Mouse (Mus musculus) embryonic facial prominence, embryonic 14.5 days (tissue): ENCODE data around the gene Mptx1. TPM values are rescaled to one million over a fixed set of nuclear protein-coding genes. Genes with fewer than 3 reads are reported as not detected.
"Not testable (repeated sequence)": the region's sequence is repeated elsewhere in the genome, so short reads cannot be mapped to it uniquely, and the experiment has no call there.

ENCODE experiments used
- ATAC-seq: fragments of 200-750 bp; cut with Nextera tagmentation; 2 replicates; pipeline ENCODE4 v1.8.0; 2017; ENCODE audit warnings: low read depth, moderate number of reproducible peaks, moderate TSS enrichment
- DNase-seq: peaks from one replicate; pipeline ENCODE4 v3.0.0-alpha.2; 2015; ENCODE audit warnings: low spot score
- H3K27ac ChIP-seq: fragments of 300-500 bp; sonication (generic); replicated peaks from 2 replicates; pipeline ENCODE4 v1.5.1; 2014; ENCODE audit warnings: low read depth, mild to moderate bottlenecking, low read length, moderate library complexity
- H3K27me3 ChIP-seq: fragments of 300-500 bp; sonication (generic); replicated peaks from 2 replicates; pipeline ENCODE4 v1.6.1; 2014; ENCODE audit warnings: low read length; ENCODE audit not compliant: control insufficient read depth, insufficient read depth
- H3K36me3 ChIP-seq: fragments of 300-500 bp; sonication (generic); 2 replicates; pipeline ENCODE4 v1.6.1; 2014; ENCODE audit warnings: low read length, mixed read lengths; ENCODE audit not compliant: control insufficient read depth, insufficient read depth
- H3K4me1 ChIP-seq: fragments of 300-500 bp; sonication (generic); 2 replicates; pipeline ENCODE4 v1.6.1; 2014; ENCODE audit warnings: antibody characterized with exemption, low read length; ENCODE audit not compliant: control insufficient read depth, insufficient read depth
- H3K4me2 ChIP-seq: fragments of 300-500 bp; sonication (generic); 2 replicates; pipeline ENCODE4 v1.6.1; 2014; ENCODE audit warnings: low read depth, mild to moderate bottlenecking, low read length, moderate library complexity, mixed read lengths
- H3K4me3 ChIP-seq: fragments of 300-500 bp; sonication (generic); 2 replicates; pipeline ENCODE4 v1.5.1; 2014; ENCODE audit warnings: low read depth, mild to moderate bottlenecking, low read length
- H3K9ac ChIP-seq: fragments of 300-500 bp; sonication (generic); 2 replicates; pipeline ENCODE4 v1.6.1; 2014; ENCODE audit warnings: low read depth, mild to moderate bottlenecking, low read length, moderate library complexity, mixed read lengths
- H3K9me3 ChIP-seq: fragments of 300-500 bp; sonication (generic); 2 replicates; pipeline ENCODE4 v1.6.1; 2016; ENCODE audit warnings: low read length; ENCODE audit not compliant: control insufficient read depth
- WGBS: fragments of 180-500 bp; shearing (Covaris S2); extraction: QIAGEN DNeasy Blood & Tissue Kit; methylation state at CpG from one replicate; pipeline ENCODE4 v1.1.7; 2014; 5-methylcytosine and 5-hydroxymethylcytosine counted together
- polyA plus RNA-seq: library from polyadenylated mRNA; unstranded; fragments of >200 nt; fragmentation: Nextera tagmentation; extraction: Ambion mirVana; gene quantifications from 2 replicates; pipeline ENCODE4 v1.2.1, GENCODE M21; 2014

The Mptx1 gene
- polyA plus RNA-seq: not detected in 2 replicates

DNA sequence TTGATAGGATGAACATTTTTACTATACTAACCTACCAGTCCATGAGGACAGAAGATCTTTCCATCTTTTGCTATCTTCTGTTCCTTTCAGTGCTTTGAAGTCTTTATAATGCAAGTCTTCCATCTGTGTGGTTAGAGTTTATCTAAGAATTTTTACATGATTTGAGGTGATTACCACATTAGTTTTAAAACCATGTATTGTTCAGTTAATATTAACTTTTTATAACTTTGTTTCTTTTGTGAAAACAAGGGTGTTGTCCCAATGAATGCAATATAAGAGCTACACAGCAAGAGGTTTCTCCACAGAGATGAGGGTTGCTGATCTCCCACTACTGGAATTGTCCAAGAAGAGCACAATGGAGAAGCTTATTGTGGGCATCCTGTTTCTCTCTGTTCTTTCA is at the start of gene Mptx1:
Gene Mptx1 (plus strand): TSS at position 301 of the 400 bp plus-strand sequence.
- ATAC-seq: no peak
- no peaks in the 10 kb centered on the region for H3K9me3 ChIP-seq
- H3K27ac ChIP-seq: no peak within 1 kb of the TSS
- DNase-seq: no peak
- H3K4me3 ChIP-seq: no peak within 1 kb of the TSS
- no peaks in the 10 kb centered on the region for H3K4me1 ChIP-seq
- H3K36me3 ChIP-seq: no peaks in the 10 kb centered on the region
- H3K9ac ChIP-seq: no peak within 1 kb of the TSS
- H3K4me2 ChIP-seq: no peak within 1 kb of the TSS
- H3K27me3 ChIP-seq: no peaks in the 10 kb centered on the region

GRCm38 (mm10) chr1:174303162-174303561 is 27.2 kb upstream of the Mptx1 start:
- Histone ChIP-seq H3K4me1 (no peaks in the 10 kb centered on the region), H3K4me2 (no peak overlapping the region), H3K4me3 (no peak overlapping the region), H3K9ac (no peak overlapping the region), H3K9me3 (no peaks in the 10 kb centered on the region), H3K27ac (no peak overlapping the region), H3K27me3 (no peaks in the 10 kb centered on the region), H3K36me3 (no peaks in the 10 kb centered on the region)
- ATAC-seq: no peak
- WGBS: 57% methylated on average over 1 of the region's 1 CpGs
- no peak for DNase-seq

DNA sequence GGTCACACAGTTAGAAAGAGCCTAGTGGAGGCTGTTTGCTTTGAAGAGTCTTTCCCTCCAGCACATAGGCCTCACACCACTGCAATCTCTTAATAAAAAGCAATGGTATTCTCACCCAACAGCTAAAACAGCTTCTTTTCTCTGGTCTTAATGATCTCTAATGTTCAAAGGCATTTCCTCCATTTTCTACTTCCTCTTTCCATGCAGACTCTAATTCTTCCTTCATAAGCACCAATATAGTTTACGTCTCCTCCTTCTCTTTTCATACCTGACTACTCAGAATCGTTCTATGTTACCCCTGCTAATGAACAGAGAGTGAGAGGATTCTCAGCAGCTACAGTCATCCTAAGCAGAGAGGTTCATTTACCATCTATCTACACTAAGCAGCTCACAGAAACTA is 13.0 kb upstream of the Mptx1 start:
- no peak overlapping the region for H3K27ac ChIP-seq
- H3K9ac ChIP-seq: no peak overlapping the region
- no peaks in the 10 kb centered on the region for H3K36me3 ChIP-seq
- no peaks in the 10 kb centered on the region for H3K4me1 ChIP-seq
- ATAC-seq (no peak), DNase-seq (no peak)
- no peaks in the 10 kb centered on the region for H3K9me3 ChIP-seq
- H3K4me2 ChIP-seq: no peak overlapping the region
- H3K4me3 ChIP-seq: no peak overlapping the region
- no peaks in the 10 kb centered on the region for H3K27me3 ChIP-seq
- WGBS: 76% methylated on average over 2 of the region's 2 CpGs

DNA sequence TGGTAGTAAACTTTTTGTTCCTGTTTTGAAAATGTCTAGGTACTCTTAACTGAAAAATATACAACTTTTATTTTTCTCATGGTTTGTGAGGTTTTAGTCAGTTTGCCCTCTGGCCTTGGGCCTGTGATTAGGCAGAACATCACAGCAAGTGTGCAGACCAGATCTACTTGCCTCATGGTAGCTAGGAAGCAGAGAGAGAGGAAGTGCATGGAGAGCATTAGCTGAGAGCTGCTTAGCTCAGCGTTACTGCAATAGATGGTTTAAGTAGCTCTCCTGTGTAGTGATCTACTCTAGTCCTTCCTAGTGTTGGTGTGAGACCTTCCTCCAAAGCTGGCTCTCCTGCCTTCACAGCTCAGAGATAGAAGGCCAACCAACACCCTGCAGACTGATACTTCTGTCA is 23.3 kb downstream of the Mptx1 start:
- 76% methylated on average over 1 of the region's 1 CpGs for WGBS
- H3K9ac ChIP-seq, DNase-seq, H3K36me3 ChIP-seq, ATAC-seq, H3K27me3 ChIP-seq, H3K27ac ChIP-seq, H3K4me2 ChIP-seq, H3K4me1 ChIP-seq, H3K9me3 ChIP-seq, H3K4me3 ChIP-seq: not testable (repeated sequence)

DNA sequence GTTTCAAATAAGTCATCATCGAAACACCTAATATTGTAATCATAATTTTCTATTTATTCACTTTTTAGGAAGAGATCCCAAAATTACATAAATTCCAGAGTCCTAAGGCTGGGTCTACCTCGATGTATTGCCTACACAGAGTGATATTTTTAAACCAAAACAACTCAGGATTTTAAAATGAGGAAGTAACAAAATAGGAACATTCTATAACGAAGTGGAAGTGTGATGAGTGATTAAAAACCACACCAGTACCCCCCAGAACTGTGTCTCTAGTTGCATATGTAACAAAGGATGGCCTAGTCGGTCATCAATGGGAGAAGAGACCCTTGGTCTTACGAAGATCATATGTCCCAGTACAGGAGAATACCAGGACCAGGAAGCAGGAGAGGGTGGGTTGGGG is 24.3 kb downstream of the Mptx1 start:
- no peak overlapping the region for H3K27ac ChIP-seq
- H3K4me1 ChIP-seq: no peaks in the 10 kb centered on the region
- no peaks in the 10 kb centered on the region for H3K36me3 ChIP-seq
- 73% methylated on average over 5 of the region's 5 CpGs for WGBS
- no peaks in the 10 kb centered on the region for H3K27me3 ChIP-seq
- no peak overlapping the region for H3K9ac ChIP-seq
- DNase-seq: no peak
- ATAC-seq: no peak
- H3K4me3 ChIP-seq: no peak overlapping the region
- H3K4me2 ChIP-seq: no peak overlapping the region
- H3K9me3 ChIP-seq: no peaks in the 10 kb centered on the region

DNA sequence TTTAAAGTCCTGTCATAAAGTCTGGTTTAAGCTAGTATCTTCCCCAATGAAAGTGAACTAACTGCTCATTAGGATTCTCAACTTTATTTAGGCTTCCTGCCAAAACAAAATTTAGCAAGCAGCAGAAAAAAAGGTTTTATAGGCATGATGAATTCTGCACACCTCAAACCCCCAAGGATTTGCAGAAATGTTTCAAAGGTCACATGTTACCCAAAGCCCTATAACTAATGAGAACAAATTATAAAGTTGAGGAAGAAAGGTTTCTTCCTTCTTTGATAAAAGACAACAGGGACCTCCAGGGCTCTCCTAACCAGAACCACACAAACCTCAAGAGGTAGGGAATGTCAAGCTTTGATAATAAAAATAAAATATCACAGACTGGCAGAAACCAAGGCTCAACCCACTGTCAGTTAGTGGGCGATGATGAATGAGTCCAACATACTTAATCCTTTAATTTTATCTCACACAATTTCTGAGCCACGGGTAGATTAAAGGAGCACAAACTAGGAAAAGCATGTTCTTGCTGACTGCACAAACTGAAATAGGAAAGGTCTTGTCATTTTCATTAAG is 34.6 kb downstream of the Mptx1 start, which contains the start of gene Olfr417:
Gene Olfr417 (plus strand): TSS at position 241 of the 570 bp plus-strand sequence.
- H3K27ac ChIP-seq: no peak within 1 kb of the TSS
- no peak within 1 kb of the TSS for H3K4me3 ChIP-seq
- no peak within 1 kb of the TSS for H3K9ac ChIP-seq
- H3K36me3 ChIP-seq: no peaks in the 10 kb centered on the region
- no peaks in the 10 kb centered on the region for H3K4me1 ChIP-seq
- ATAC-seq (no peak), DNase-seq (no peak)
- H3K27me3 ChIP-seq: no peaks in the 10 kb centered on the region
- H3K9me3 ChIP-seq: no peaks in the 10 kb centered on the region
- WGBS: 51% methylated on average over 2 of the region's 2 CpGs
- no peak within 1 kb of the TSS for H3K4me2 ChIP-seq

DNA sequence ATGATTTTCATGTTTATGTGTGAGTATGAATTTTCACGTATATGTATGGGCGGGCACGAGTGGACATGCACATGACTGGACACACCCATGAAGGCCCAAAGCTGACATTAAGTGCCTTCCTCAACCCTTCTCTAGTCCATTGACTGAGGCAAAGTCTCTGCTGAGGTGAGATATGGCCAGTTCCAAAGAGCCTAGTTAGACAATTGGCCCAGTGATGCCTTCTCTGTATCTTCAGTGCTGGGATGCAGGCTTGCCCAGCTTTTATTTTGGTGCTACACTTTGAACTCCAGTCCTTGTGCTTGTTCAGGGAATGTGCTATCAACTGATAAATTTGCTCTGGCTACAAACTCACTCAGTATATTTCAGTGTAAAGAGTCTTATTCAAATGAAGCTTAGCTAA is 43.5 kb downstream of the Mptx1 start:
- Histone ChIP-seq H3K4me1 (no peaks in the 10 kb centered on the region), H3K4me3 (no peak overlapping the region), H3K4me2 (no peak overlapping the region), H3K36me3 (no peaks in the 10 kb centered on the region), H3K9ac (no peak overlapping the region), H3K9me3 (no peaks in the 10 kb centered on the region), H3K27ac (no peak overlapping the region), H3K27me3 (no peaks in the 10 kb centered on the region)
- DNase-seq: no peak
- WGBS: 87% methylated on average over 3 of the region's 3 CpGs
- ATAC-seq: no peak

Other genes starting within 250 kb of the Mptx1 start
- gene Olfr429, start 246.2 kb upstream of the Mptx1 start, polyA plus RNA-seq: 0.08 TPM in 1 of 2 replicates, not detected in the other
- gene Olfr427, start 233.6 kb upstream of the Mptx1 start, polyA plus RNA-seq: not detected in 2 replicates
- gene Olfr231, start 209.4 kb upstream of the Mptx1 start, polyA plus RNA-seq: 0.10 TPM in 1 of 2 replicates, not detected in the other
- gene Olfr424, start 199.0 kb upstream of the Mptx1 start, polyA plus RNA-seq: not detected in 2 replicates
- not detected in 2 replicates for gene Olfr420, start 174.9 kb upstream of the Mptx1 start, polyA plus RNA-seq
- 0.47 and 0.57 TPM in 2 replicates for gene Spta1, start 157.7 kb upstream of the Mptx1 start, polyA plus RNA-seq
- gene Olfr419, start 78.5 kb upstream of the Mptx1 start, polyA plus RNA-seq: 0.18 TPM in 1 of 2 replicates, not detected in the other
- gene Olfr417, start 34.6 kb downstream of the Mptx1 start, polyA plus RNA-seq: not detected in 2 replicates
- gene Olfr248, start 60.5 kb downstream of the Mptx1 start, polyA plus RNA-seq: not detected in 2 replicates
- 0.36 TPM in 1 of 2 replicates, not detected in the other for gene Olfr414, start 93.5 kb downstream of the Mptx1 start, polyA plus RNA-seq
- 0.11 TPM in 1 of 2 replicates, not detected in the other for gene Olfr220, start 111.6 kb downstream of the Mptx1 start, polyA plus RNA-seq
- 1.3 and 1.5 TPM in 2 replicates for gene Fmn2, start 171.3 kb downstream of the Mptx1 start, polyA plus RNA-seq